Mouse (Mus musculus) limb, embryonic 13.5 days (tissue): ENCODE data around the gene 2300003K06Rik. TPM values are rescaled to one million over a fixed set of nuclear protein-coding genes. Genes with fewer than 3 reads are reported as not detected.
"Not testable (repeated sequence)": the region's sequence is repeated elsewhere in the genome, so short reads cannot be mapped to it uniquely, and the experiment has no call there.

Experiments used
- ATAC-seq: fragments of 200-750 bp; cut with Nextera tagmentation; 2 replicates; pipeline ENCODE4 v1.8.0; 2017; ENCODE audit warnings: low read depth, moderate number of reproducible peaks, moderate TSS enrichment; ENCODE audit not compliant: low FRiP score
- H3K27ac ChIP-seq: fragments of 300-500 bp; sonication (generic); 2 replicates; pipeline ENCODE4 v1.5.1; 2015; ENCODE audit warnings: inconsistent platforms, mild to moderate bottlenecking, moderate library complexity
- H3K27me3 ChIP-seq: fragments of 300-500 bp; sonication (generic); 2 replicates; pipeline ENCODE4 v1.6.1; 2015; ENCODE audit warnings: mild to moderate bottlenecking, inconsistent platforms
- H3K36me3 ChIP-seq: fragments of 300-500 bp; sonication (generic); 2 replicates; pipeline ENCODE4 v1.6.1; 2015; ENCODE audit warnings: inconsistent platforms, mild to moderate bottlenecking, moderate library complexity
- H3K4me1 ChIP-seq: fragments of 300-500 bp; sonication (generic); 2 replicates; pipeline ENCODE4 v1.6.1; 2015; ENCODE audit warnings: inconsistent platforms
- H3K4me2 ChIP-seq: fragments of 300-500 bp; sonication (generic); replicated peaks from 2 replicates; pipeline ENCODE4 v1.6.1; 2015; ENCODE audit warnings: inconsistent platforms, mild to moderate bottlenecking, moderate library complexity
- H3K4me3 ChIP-seq: fragments of 300-500 bp; sonication (generic); 2 replicates; pipeline ENCODE4 v1.5.1; 2015; ENCODE audit warnings: moderate library complexity, mild to moderate bottlenecking, inconsistent platforms
- H3K9ac ChIP-seq: fragments of 300-500 bp; sonication (generic); 2 replicates; pipeline ENCODE4 v1.6.1; 2015; ENCODE audit warnings: mild to moderate bottlenecking, inconsistent platforms
- H3K9me3 ChIP-seq: fragments of 300-500 bp; sonication (generic); 2 replicates; pipeline ENCODE4 v1.6.1; 2016; ENCODE audit warnings: inconsistent platforms
- WGBS: fragments of 180-500 bp; shearing (Covaris S2); methylation state at CpG from one replicate; pipeline ENCODE4 v1.1.7; 2015; 5-methylcytosine and 5-hydroxymethylcytosine counted together
- polyA plus RNA-seq: library from polyadenylated mRNA; unstranded; fragments of >200 nt; fragmentation: Nextera tagmentation; extraction: Ambion mirVana; gene quantifications from 2 replicates; pipeline ENCODE4 v1.2.1, GENCODE M21; 2015

Gene 2300003K06Rik
- not detected in 2 replicates for polyA plus RNA-seq

DNA sequence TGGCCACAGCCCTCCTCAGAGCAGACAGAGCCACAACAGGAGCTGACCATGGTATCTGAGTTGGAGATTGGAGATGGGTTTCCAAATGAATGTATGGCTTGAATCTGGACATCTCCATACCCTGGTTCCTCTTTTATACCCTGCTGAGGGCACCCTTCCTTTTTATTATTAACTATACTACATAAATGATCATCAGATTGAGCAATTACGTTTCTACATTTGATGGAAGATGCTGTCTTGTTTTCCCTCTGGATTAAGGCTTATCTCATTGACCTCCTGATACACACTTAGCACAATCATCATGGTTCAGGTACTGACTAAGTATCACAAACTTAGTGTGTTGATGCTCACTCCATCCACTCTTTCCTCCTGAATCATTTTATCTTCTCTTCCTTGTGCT, at the start of gene 2300003K06Rik:
Gene 2300003K06Rik (minus strand): TSS at position 101 of the 400 bp plus-strand sequence.
- Histone ChIP-seq H3K4me2 (no peak within 1 kb of the TSS), H3K36me3 (no peaks in the 10 kb centered on the region), H3K4me3 (no peak within 1 kb of the TSS), H3K27me3 (no peaks in the 10 kb centered on the region), H3K27ac (no peak within 1 kb of the TSS), H3K9ac (no peak within 1 kb of the TSS), H3K9me3 (no peaks in the 10 kb centered on the region), H3K4me1 (no peaks in the 10 kb centered on the region)
- WGBS: 79% methylated on average over 1 of the region's 1 CpGs
- no peak for ATAC-seq

DNA sequence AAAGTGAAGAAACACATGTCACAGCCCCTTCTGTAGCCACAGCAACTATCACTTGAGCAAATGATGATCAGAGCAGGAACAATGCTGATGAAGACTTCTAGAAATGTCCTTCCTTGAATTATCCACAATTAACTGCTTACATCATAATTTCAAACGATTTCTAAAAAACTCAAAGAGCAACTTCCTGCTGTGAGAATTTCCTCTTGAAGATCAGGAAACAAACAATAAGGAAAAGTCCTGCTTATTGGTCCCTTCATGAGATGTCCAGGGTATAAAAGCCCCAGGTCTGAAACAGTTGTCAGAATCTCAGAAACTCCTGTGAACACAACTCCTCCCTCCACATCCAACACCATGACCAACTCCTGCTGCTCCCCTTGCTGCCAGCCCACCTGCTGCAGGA, 41.0 kb upstream of the 2300003K06Rik start, which contains the start of gene Gm11567:
Gene Gm11567 (plus strand): TSS at position 301 of the 400 bp plus-strand sequence.
- 40% methylated on average over 1 of the region's 1 CpGs for WGBS
- not testable (repeated sequence) for H3K36me3 ChIP-seq, H3K27ac ChIP-seq, H3K27me3 ChIP-seq, H3K4me1 ChIP-seq, H3K9me3 ChIP-seq, H3K9ac ChIP-seq, ATAC-seq, H3K4me2 ChIP-seq, H3K4me3 ChIP-seq

DNA sequence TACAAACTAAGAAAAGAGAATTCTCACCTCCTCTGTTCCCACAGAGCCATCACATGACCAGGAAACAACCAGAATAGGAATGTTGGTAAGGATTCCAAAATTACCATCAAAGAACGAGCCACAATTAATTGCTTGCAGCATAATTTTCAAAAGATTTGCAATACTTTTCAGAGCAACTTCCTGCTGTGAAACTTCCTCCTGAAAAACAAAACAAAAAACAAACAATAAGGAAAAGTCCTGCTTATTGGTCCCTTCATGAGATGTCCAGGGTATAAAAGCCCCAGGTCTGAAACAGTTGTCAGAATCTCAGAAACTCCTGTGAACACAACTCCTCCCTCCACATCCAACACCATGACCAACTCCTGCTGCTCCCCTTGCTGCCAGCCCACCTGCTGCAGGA, 35.2 kb upstream of the 2300003K06Rik start, which contains the start of gene Krtap9-1:
Gene Krtap9-1 (plus strand): TSS at position 301 of the 400 bp plus-strand sequence.
- not testable (repeated sequence) for H3K4me2 ChIP-seq, H3K9me3 ChIP-seq, H3K27ac ChIP-seq, ATAC-seq, H3K4me3 ChIP-seq, H3K36me3 ChIP-seq, H3K9ac ChIP-seq, H3K27me3 ChIP-seq, H3K4me1 ChIP-seq
- 68% methylated on average over 1 of the region's 1 CpGs for WGBS

DNA sequence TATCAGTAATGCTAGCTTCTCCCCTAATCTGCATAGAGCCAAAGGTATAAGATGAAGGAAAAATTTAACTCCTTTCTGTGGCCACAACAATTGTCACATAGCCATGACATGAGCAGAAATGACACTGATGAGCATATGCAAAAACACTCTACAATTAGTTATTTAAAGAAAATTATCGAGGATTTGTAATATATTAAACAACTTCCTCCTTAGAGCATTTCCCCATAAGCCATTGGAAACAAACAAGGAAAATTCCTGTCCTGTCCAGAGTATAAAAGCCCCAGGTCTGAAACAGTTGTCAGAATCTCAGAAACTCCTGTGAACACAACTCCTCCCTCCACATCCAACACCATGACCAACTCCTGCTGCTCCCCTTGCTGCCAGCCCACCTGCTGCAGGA, 26.3 kb upstream of the 2300003K06Rik start, which contains the start of gene Gm11559:
Gene Gm11559 (plus strand): TSS at position 301 of the 400 bp plus-strand sequence.
- not testable (repeated sequence) for H3K9me3 ChIP-seq, H3K4me3 ChIP-seq, H3K36me3 ChIP-seq, H3K9ac ChIP-seq, ATAC-seq, H3K27ac ChIP-seq, H3K27me3 ChIP-seq, H3K4me2 ChIP-seq, H3K4me1 ChIP-seq
- WGBS: 54% methylated on average over 1 of the region's 1 CpGs

DNA sequence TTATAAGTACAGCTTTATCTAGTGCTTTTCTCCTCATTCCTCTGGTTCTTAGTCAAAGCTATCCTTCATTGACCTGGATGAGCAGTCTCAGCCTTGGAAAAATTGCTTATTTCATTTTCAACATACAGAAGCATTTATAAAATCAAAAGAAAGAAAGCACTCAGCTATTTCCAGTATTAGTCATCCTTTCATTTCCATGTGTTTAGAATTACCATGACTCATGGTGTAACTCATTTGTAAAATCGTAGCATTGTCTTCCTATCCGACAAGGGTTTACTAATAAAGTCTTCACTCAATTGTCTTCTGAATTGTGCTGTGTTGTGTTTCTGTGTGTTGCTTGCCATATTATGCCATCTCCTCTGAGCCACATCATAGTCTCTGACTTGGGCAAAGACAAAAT, 20.9 kb upstream of the 2300003K06Rik start:
- H3K27ac ChIP-seq: no peak overlapping the region
- H3K4me1 ChIP-seq: no peaks in the 10 kb centered on the region
- H3K9ac ChIP-seq: no peak overlapping the region
- no peak for ATAC-seq
- whole genome bisulfite sequencing: 73% methylated on average over 2 of the region's 2 CpGs
- H3K9me3 ChIP-seq: no peaks in the 10 kb centered on the region
- no peak overlapping the region for H3K4me2 ChIP-seq
- no peaks in the 10 kb centered on the region for H3K27me3 ChIP-seq
- H3K4me3 ChIP-seq: no peak overlapping the region
- H3K36me3 ChIP-seq: no peaks in the 10 kb centered on the region

DNA sequence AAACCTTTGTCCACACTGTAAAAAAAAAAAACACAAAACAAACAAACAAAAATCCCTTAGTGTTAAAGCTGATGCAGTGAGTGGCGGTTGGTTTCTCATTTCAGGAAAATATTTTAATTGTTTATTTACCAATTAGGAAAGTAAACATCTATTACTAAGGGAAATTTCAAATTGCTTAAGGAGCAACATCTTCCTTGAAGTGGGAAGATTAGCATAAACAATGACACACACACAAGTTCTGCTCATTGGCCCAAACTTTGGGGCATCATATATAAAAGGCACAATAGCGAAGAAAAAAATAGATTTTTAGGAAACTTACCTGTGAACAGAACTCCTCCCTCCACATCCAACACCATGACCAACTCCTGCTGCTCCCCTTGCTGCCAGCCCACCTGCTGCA, 19.8 kb upstream of the 2300003K06Rik start, which contains the start of gene Gm11568:
Gene Gm11568 (plus strand): TSS at position 301 of the 400 bp plus-strand sequence.
- no peak within 1 kb of the TSS for H3K4me3 ChIP-seq
- no peak within 1 kb of the TSS for H3K27ac ChIP-seq
- ATAC-seq: no peak
- H3K9me3 ChIP-seq: no peaks in the 10 kb centered on the region
- WGBS: 85% methylated on average over 2 of the region's 2 CpGs
- no peaks in the 10 kb centered on the region for H3K27me3 ChIP-seq
- H3K36me3 ChIP-seq: no peaks in the 10 kb centered on the region
- H3K4me2 ChIP-seq: no peak within 1 kb of the TSS
- no peak within 1 kb of the TSS for H3K9ac ChIP-seq
- no peaks in the 10 kb centered on the region for H3K4me1 ChIP-seq

DNA sequence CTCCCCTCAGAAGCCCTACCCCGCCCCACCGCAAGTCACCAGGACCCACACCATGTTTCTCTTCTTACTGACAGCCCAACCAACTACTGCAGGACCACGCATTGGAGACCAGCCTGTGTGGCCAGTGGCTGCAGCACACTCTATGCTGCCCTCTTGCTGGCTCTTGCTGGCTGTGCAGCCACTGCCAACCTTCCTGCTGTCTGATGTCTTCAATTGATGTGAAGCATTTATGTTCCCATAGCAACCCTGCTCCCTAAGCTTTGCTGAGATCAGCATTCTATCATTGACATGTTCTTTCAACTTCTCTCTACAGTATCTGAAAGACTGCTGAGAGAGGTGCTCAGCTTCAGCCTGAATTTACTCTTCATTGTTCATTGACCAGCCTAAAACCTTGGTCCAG, 16.3 kb upstream of the 2300003K06Rik start:
- no peaks in the 10 kb centered on the region for H3K9me3 ChIP-seq
- H3K9ac ChIP-seq: no peak overlapping the region
- H3K27ac ChIP-seq: no peak overlapping the region
- H3K4me2 ChIP-seq: no peak overlapping the region
- H3K4me1 ChIP-seq: no peaks in the 10 kb centered on the region
- no peak for ATAC-seq
- H3K36me3 ChIP-seq: no peaks in the 10 kb centered on the region
- no peak overlapping the region for H3K4me3 ChIP-seq
- no peaks in the 10 kb centered on the region for H3K27me3 ChIP-seq
- WGBS: 54% methylated on average over 3 of the region's 3 CpGs

DNA sequence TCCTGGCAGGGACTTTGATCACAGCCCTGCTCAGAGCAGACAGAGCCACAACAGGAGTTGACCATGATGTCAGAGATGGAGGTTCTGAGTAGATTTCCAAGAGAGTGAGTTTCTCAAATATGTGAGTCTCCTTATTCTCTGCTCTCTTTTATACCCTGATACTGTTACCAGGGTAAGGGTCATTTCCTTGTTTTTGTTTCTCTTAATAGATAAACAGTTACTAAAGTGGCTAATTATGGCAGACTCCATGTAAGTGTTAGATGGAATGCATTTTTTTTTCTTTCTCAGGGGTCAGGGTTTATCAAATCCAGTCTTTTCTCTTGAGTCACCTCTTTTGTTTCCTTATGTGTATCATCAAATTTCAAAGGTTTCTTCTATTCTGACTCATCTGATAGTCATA, 13.6 kb upstream of the 2300003K06Rik start, which contains the start of gene Krtap4-16:
Gene Krtap4-16 (minus strand): TSS at position 101 of the 400 bp plus-strand sequence.
- Histone ChIP-seq H3K27ac (no peak within 1 kb of the TSS), H3K9ac (no peak within 1 kb of the TSS), H3K4me1 (no peaks in the 10 kb centered on the region), H3K4me3 (no peak within 1 kb of the TSS), H3K4me2 (no peak within 1 kb of the TSS), H3K27me3 (no peaks in the 10 kb centered on the region), H3K9me3 (no peaks in the 10 kb centered on the region), H3K36me3 (no peaks in the 10 kb centered on the region)
- no peak for ATAC-seq

DNA sequence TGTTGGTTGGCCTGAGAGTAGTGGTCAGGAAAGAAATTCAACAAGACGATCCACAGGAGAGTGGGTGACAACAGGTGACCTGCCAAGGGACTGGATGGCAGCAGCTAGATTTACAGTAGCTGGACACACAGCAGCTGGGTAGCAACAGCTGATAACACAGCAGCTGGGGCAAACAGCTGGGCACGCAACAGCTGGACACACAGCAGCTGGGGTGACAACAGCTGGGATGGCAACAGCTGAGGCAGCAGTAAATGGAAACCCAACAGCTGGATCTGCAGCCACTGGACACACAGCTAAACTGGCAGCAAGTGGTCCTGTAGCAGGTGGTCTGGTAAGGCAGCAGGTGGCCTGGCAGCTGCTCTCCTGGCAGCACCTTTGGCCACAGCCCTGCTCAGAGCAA, 8.9 kb upstream of the 2300003K06Rik start:
- H3K4me3 ChIP-seq: no peak overlapping the region
- H3K27ac ChIP-seq: no peak overlapping the region
- H3K36me3 ChIP-seq: no peaks in the 10 kb centered on the region
- WGBS: 90% methylated on average over 2 of the region's 2 CpGs
- no peaks in the 10 kb centered on the region for H3K4me1 ChIP-seq
- no peaks in the 10 kb centered on the region for H3K27me3 ChIP-seq
- no peak overlapping the region for H3K9ac ChIP-seq
- no peak for ATAC-seq
- no peak overlapping the region for H3K4me2 ChIP-seq
- no peaks in the 10 kb centered on the region for H3K9me3 ChIP-seq

DNA sequence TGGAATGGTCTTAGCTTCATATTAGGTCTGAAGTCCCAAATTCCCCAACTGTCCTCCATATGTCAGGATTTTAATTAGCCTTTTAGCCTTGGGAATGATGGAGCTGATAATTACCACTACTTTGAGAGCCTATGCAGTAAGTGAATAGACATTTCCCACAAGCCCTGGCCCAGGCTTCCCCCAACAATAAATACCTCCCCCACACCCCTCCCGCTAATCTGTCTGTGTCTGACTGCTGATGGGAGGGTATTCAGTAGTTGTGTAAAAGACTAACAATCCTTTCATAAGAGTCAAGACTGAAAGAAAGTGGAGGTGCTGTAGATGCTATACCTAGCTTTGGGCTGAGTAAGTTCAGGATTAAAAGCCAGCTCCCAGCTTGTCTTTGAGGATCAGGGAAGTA, 4.3 kb upstream of the 2300003K06Rik start:
- WGBS: 35% methylated on average over 1 of the region's 1 CpGs
- Histone ChIP-seq H3K4me1 (no peaks in the 10 kb centered on the region), H3K27me3 (no peaks in the 10 kb centered on the region), H3K9ac (no peak overlapping the region), H3K4me3 (no peak overlapping the region), H3K36me3 (no peaks in the 10 kb centered on the region), H3K4me2 (no peak overlapping the region), H3K9me3 (no peaks in the 10 kb centered on the region), H3K27ac (no peak overlapping the region)
- no peak for ATAC-seq

DNA sequence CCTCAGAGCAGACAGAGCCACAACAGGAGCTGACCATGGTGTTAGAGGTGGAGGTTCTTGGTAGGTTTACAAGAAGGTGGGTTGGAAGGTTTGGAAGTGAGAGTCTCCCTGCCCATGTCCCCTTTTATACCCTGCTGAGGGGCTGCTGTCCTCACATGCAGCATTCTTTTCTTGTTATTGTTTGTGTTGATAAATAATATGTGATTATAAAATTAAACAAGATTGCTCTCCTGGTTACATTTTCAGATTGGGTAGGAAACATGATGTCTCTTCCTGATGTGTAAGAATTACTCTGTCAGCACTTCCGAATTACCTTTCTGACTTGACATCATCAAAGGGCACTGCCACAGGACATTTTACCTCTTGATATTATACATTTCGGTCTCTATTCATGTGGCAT, 22.3 kb downstream of the 2300003K06Rik start, which contains the start of gene Gm11564:
Gene Gm11564 (minus strand): TSS at position 101 of the 400 bp plus-strand sequence.
- not testable (repeated sequence) for H3K27me3 ChIP-seq, ATAC-seq, H3K4me2 ChIP-seq, H3K4me1 ChIP-seq, H3K4me3 ChIP-seq, H3K27ac ChIP-seq, H3K9me3 ChIP-seq, H3K36me3 ChIP-seq, H3K9ac ChIP-seq
- 82% methylated on average over 2 of the region's 2 CpGs for WGBS

DNA sequence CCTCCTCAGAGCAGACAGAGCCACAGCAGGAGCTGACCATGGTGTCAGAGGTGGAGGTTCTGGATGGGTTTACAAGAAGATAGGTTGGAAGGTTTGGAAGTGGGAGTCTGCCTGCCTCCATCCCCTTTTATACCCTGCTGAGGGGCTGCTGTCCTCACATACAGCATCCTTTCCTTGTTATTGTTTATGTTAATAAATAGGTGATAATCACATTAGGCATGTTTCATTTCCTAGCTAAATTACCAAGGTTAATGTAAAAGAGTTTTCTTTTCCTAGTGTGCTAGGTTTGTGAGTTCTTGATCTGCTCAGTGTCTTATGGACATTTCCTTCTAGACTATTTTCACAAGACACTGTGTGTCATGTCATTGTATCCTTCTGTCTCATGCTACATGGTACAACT, 28.1 kb downstream of the 2300003K06Rik start, which contains the start of gene Krtap4-13:
Gene Krtap4-13 (minus strand): TSS at position 101 of the 400 bp plus-strand sequence.
- H3K9me3 ChIP-seq, H3K36me3 ChIP-seq, H3K9ac ChIP-seq, H3K4me3 ChIP-seq, H3K4me2 ChIP-seq, ATAC-seq, H3K27ac ChIP-seq, H3K27me3 ChIP-seq, H3K4me1 ChIP-seq: not testable (repeated sequence)

DNA sequence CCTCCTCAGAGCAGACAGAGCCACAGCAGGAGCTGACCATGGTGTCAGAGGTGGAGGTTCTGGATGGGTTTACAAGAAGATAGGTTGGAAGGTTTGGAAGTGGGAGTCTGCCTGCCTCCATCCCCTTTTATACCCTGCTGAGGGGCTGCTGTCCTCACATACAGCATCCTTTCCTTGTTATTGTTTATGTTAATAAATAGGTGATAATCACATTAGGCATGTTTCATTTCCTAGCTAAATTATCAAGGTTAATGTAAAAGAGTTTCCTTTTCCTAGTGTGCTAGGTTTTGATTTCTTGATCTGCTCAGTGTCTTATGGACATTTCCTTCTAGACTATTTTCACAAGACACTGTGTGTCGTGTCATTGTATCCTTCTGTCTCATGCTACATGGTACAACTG, 33.5 kb downstream of the 2300003K06Rik start, which contains the start of gene Gm11554:
Gene Gm11554 (minus strand): TSS at position 101 of the 400 bp plus-strand sequence.
- H3K9me3 ChIP-seq, H3K27ac ChIP-seq, H3K4me3 ChIP-seq, H3K27me3 ChIP-seq, ATAC-seq, H3K9ac ChIP-seq, H3K36me3 ChIP-seq, H3K4me2 ChIP-seq, H3K4me1 ChIP-seq: not testable (repeated sequence)
- no CpG with 5 or more reads among the region's 1 CpGs for WGBS
